Mouse (Mus musculus) liver, embryonic 14.5 days (tissue): ENCODE results near the gene Lrrc43.

Source experiments
- CTCF ChIP-seq: IDR thresholded peaks from 2 replicates; pipeline ENCODE4 v1.5.1; 2016; ENCODE audit warnings: antibody characterized with exemption, low read depth, control low read depth
- EP300 ChIP-seq: IDR thresholded peaks from 2 replicates; pipeline ENCODE4 v1.6.1; 2016; ENCODE audit warnings: antibody characterized with exemption, low read depth

DNA sequence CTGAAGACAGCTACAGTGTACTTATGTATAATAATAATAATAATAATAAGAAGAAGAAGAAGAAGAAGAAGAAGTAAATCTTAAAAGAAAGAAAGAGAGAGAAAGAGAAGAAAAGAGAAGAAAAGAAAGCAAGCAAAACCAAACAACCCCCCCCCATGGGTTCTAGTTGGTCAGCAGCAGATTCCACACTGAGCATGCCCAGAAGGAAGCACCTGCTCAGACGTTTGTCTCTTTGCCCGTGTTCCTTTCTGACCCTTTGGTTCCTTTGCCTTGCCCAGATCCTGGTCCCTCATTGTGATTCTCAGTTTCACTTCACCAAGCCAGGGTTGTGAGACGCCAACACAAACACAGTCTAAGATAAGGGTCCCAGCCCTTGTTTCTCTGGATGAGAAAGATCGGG lies 12.9 kb downstream of the Lrrc43 start:
- TF ChIP-seq CTCF, result no peak
- no peak for TF ChIP-seq EP300
